Mouse (Mus musculus): ENCODE data around the gene Ccr7. TPM values are rescaled to one million over a fixed set of nuclear protein-coding genes. Genes with fewer than 3 reads are reported as not detected.

Ccr7 gene
- polyA plus RNA-seq, 1 experiment from 2014 or later = 0.61 TPM

- WGBS = 82% methylated on average over 7 of the region's 7 CpGs
- Histone ChIP-seq H3K9me3 (ENCODE audit: control insufficient read depth, low read length) (peaks cover 3% of the 10 kb centered on the region; the same call in 1 of the 2 replicates), H3K36me3 (ENCODE audit: control insufficient read depth, insufficient read depth, low read length) (no peaks in the 10 kb centered on the region), H3K4me1 (replicated peaks; ENCODE audit: control insufficient read depth, insufficient read depth, low read length) (0 out of 2 replicates have a peak, but pooled peaks cover 4% of the 10 kb centered on the region), H3K4me2 (ENCODE audit: low read length) (no peak overlapping the region), H3K9ac (ENCODE audit: low read length) (no peak overlapping the region), H3K27me3 (replicated peaks; ENCODE audit: control insufficient read depth, insufficient read depth, low read length) (no peaks in the 10 kb centered on the region), H3K4me3 (ENCODE audit: low read depth, low read length) (no peak overlapping the region), H3K27ac (ENCODE audit: low read depth) (no peak overlapping the region)
- no peak for DNase-seq (ENCODE audit: low spot score)
- no peak for ATAC-seq (replicated peaks; ENCODE audit: low FRiP score, low TSS enrichment, low read depth)
Observed at GRCm38 (mm10) chr11:99099516-99099915, 55.4 kb downstream of the Ccr7 start.

- Histone ChIP-seq H3K4me2 (ENCODE audit: low read length) (no peak overlapping the region), H3K9me3 (ENCODE audit: control insufficient read depth, low read length) (peaks cover 3% of the 10 kb centered on the region; the same call in 1 of the 2 replicates), H3K9ac (ENCODE audit: low read length) (no peak overlapping the region), H3K4me1 (replicated peaks; ENCODE audit: control insufficient read depth, insufficient read depth, low read length) (0 out of 2 replicates have a peak, but pooled peaks cover 4% of the 10 kb centered on the region), H3K36me3 (ENCODE audit: control insufficient read depth, insufficient read depth, low read length) (no peaks in the 10 kb centered on the region), H3K4me3 (ENCODE audit: low read depth, low read length) (no peak overlapping the region), H3K27ac (ENCODE audit: low read depth) (no peak overlapping the region), H3K27me3 (replicated peaks; ENCODE audit: control insufficient read depth, insufficient read depth, low read length) (no peaks in the 10 kb centered on the region)
- 89% methylated on average over 9 of the region's 9 CpGs for WGBS
- DNase-seq (ENCODE audit: low spot score) (no peak), ATAC-seq (replicated peaks; ENCODE audit: low FRiP score, low TSS enrichment, low read depth) (no peak)
Observed at GRCm38 (mm10) chr11:99098924-99099323, 56.0 kb downstream of the Ccr7 start.

- Histone ChIP-seq H3K9me3 (ENCODE audit: control insufficient read depth, low read length) (peaks cover 3% of the 10 kb centered on the region; the same call in 1 of the 2 replicates), H3K4me2 (ENCODE audit: low read length) (no peak overlapping the region), H3K9ac (ENCODE audit: low read length) (no peak overlapping the region), H3K4me3 (ENCODE audit: low read depth, low read length) (no peak overlapping the region), H3K36me3 (ENCODE audit: control insufficient read depth, insufficient read depth, low read length) (no peaks in the 10 kb centered on the region), H3K27me3 (replicated peaks; ENCODE audit: control insufficient read depth, insufficient read depth, low read length) (no peaks in the 10 kb centered on the region), H3K4me1 (replicated peaks; ENCODE audit: control insufficient read depth, insufficient read depth, low read length) (peaks cover 4% of the 10 kb centered on the region; the same call in 1 of the 2 replicates), H3K27ac (ENCODE audit: low read depth) (no peak overlapping the region; the same call in 1 of the 2 replicates)
- ATAC-seq (replicated peaks; ENCODE audit: low FRiP score, low TSS enrichment, low read depth) (no peak), DNase-seq (ENCODE audit: low spot score) (no peak)
- 44% methylated on average over 8 of the region's 8 CpGs for WGBS
Observed at GRCm38 (mm10) chr11:99096996-99097774, 57.7 kb downstream of the Ccr7 start.

GRCm38 (mm10) chr11:99096417-99096816 is 58.5 kb downstream of the Ccr7 start:
- Histone ChIP-seq H3K27ac (ENCODE audit: low read depth) (no peak overlapping the region), H3K4me3 (ENCODE audit: low read depth, low read length) (no peak overlapping the region), H3K9me3 (ENCODE audit: control insufficient read depth, low read length) (peaks cover 3% of the 10 kb centered on the region; the same call in 1 of the 2 replicates), H3K27me3 (replicated peaks; ENCODE audit: control insufficient read depth, insufficient read depth, low read length) (no peaks in the 10 kb centered on the region), H3K4me1 (replicated peaks; ENCODE audit: control insufficient read depth, insufficient read depth, low read length) (peaks cover 4% of the 10 kb centered on the region; the same call in 1 of the 2 replicates), H3K9ac (ENCODE audit: low read length) (no peak overlapping the region), H3K36me3 (ENCODE audit: control insufficient read depth, insufficient read depth, low read length) (no peaks in the 10 kb centered on the region), H3K4me2 (ENCODE audit: low read length) (no peak overlapping the region)
- DNase-seq (ENCODE audit: low spot score) (no peak), ATAC-seq (replicated peaks; ENCODE audit: low FRiP score, low TSS enrichment, low read depth) (no peak)
- WGBS = 48% methylated on average over 4 of the region's 4 CpGs

- H3K27ac ChIP-seq (ENCODE audit: low read depth) = no peak overlapping the region
- H3K4me2 ChIP-seq (ENCODE audit: low read length) = no peak overlapping the region
- H3K9me3 ChIP-seq (ENCODE audit: control insufficient read depth, low read length) = peaks cover 3% of the 10 kb centered on the region; the same call in 1 of the 2 replicates
- no peak for DNase-seq (ENCODE audit: low spot score)
- no peaks in the 10 kb centered on the region for H3K27me3 ChIP-seq (replicated peaks; ENCODE audit: control insufficient read depth, insufficient read depth, low read length)
- WGBS = 68% methylated on average over 4 of the region's 4 CpGs
- no peak overlapping the region for H3K9ac ChIP-seq (ENCODE audit: low read length)
- H3K36me3 ChIP-seq (ENCODE audit: control insufficient read depth, insufficient read depth, low read length) = no peaks in the 10 kb centered on the region
- no peak for ATAC-seq (replicated peaks; ENCODE audit: low FRiP score, low TSS enrichment, low read depth)
- H3K4me1 ChIP-seq (replicated peaks; ENCODE audit: control insufficient read depth, insufficient read depth, low read length) = peaks cover 4% of the 10 kb centered on the region; the same call in 1 of the 2 replicates
- no peak overlapping the region for H3K4me3 ChIP-seq (ENCODE audit: low read depth, low read length)
Observed at GRCm38 (mm10) chr11:99095759-99096158, 59.1 kb downstream of the Ccr7 start.

GRCm38 (mm10) chr11:99094911-99095676 is 59.8 kb downstream of the Ccr7 start:
- WGBS = 43% methylated on average over 2 of the region's 2 CpGs
- Histone ChIP-seq H3K4me1 (replicated peaks; ENCODE audit: control insufficient read depth, insufficient read depth, low read length) (peaks cover 4% of the 10 kb centered on the region; the same call in 1 of the 2 replicates), H3K36me3 (ENCODE audit: control insufficient read depth, insufficient read depth, low read length) (no peaks in the 10 kb centered on the region), H3K4me3 (ENCODE audit: low read depth, low read length) (no peak overlapping the region), H3K4me2 (ENCODE audit: low read length) (no peak overlapping the region), H3K9ac (ENCODE audit: low read length) (no peak overlapping the region), H3K27me3 (replicated peaks; ENCODE audit: control insufficient read depth, insufficient read depth, low read length) (no peaks in the 10 kb centered on the region), H3K9me3 (ENCODE audit: control insufficient read depth, low read length) (peaks cover 3% of the 10 kb centered on the region; the same call in 1 of the 2 replicates), H3K27ac (ENCODE audit: low read depth) (no peak overlapping the region)
- ATAC-seq (replicated peaks; ENCODE audit: low FRiP score, low TSS enrichment, low read depth) (no peak), DNase-seq (ENCODE audit: low spot score) (no peak)

Other genes with a start within 250 kb of the Ccr7 start
- gene Cdc6, start 247.3 kb downstream of the Ccr7 start, polyA plus RNA-seq (2014; fragmentation: Nextera tagmentation; extraction: Ambion mirVana) = 32.5 and 32.9 TPM in 2 replicates
- 42.4 and 43.6 TPM in 2 replicates for gene Rara, start 227.3 kb downstream of the Ccr7 start, polyA plus RNA-seq (2014; fragmentation: Nextera tagmentation; extraction: Ambion mirVana)
- 0.22 TPM in 1 of 2 replicates, not detected in the other for gene Gjd3, start 172.1 kb downstream of the Ccr7 start, polyA plus RNA-seq (2014; fragmentation: Nextera tagmentation; extraction: Ambion mirVana)
- 248 and 272 TPM in 2 replicates for gene Top2a, start 130.9 kb downstream of the Ccr7 start, polyA plus RNA-seq (2014; fragmentation: Nextera tagmentation; extraction: Ambion mirVana)
- 467 and 480 TPM in 2 replicates for gene Igfbp4, start 113.8 kb downstream of the Ccr7 start, polyA plus RNA-seq (2014; fragmentation: Nextera tagmentation; extraction: Ambion mirVana)
- 0.70 and 0.84 TPM in 2 replicates for gene Tns4, start 65.8 kb downstream of the Ccr7 start, polyA plus RNA-seq (2014; fragmentation: Nextera tagmentation; extraction: Ambion mirVana)
- gene Smarce1, start 75.9 kb upstream of the Ccr7 start, polyA plus RNA-seq (2014; fragmentation: Nextera tagmentation; extraction: Ambion mirVana) = 148 and 150 TPM in 2 replicates
- 0.30 and 0.41 TPM in 2 replicates for gene Krt222, start 89.0 kb upstream of the Ccr7 start, polyA plus RNA-seq (2014; fragmentation: Nextera tagmentation; extraction: Ambion mirVana)
- gene Krt24, start 130.2 kb upstream of the Ccr7 start, polyA plus RNA-seq (2014; fragmentation: Nextera tagmentation; extraction: Ambion mirVana) = not detected in 2 replicates
- gene Krt25, start 167.9 kb upstream of the Ccr7 start, polyA plus RNA-seq (2014; fragmentation: Nextera tagmentation; extraction: Ambion mirVana) = 0.15 TPM in 1 of 2 replicates, not detected in the other
- gene Krt26, start 182.9 kb upstream of the Ccr7 start, polyA plus RNA-seq (2014; fragmentation: Nextera tagmentation; extraction: Ambion mirVana) = 0.04 and 0.16 TPM in 2 replicates
- gene Krt27, start 196.0 kb upstream of the Ccr7 start, polyA plus RNA-seq (2014; fragmentation: Nextera tagmentation; extraction: Ambion mirVana) = not detected in 2 replicates
- not detected in 2 replicates for gene Krt28, start 219.8 kb upstream of the Ccr7 start, polyA plus RNA-seq (2014; fragmentation: Nextera tagmentation; extraction: Ambion mirVana)
- 26.2 and 28.5 TPM in 2 replicates for gene Krt10, start 234.3 kb upstream of the Ccr7 start, polyA plus RNA-seq (2014; fragmentation: Nextera tagmentation; extraction: Ambion mirVana)

All from intestine, embryonic 14.5 days (tissue).